Mouse (Mus musculus) heart, adult 2 months (tissue): ENCODE data around the gene Schip1.

ENCODE experiments used
- CTCF ChIP-seq: fragments of 200-600 bp; IDR thresholded peaks from 2 replicates; pipeline ENCODE4 v1.8.1; 2022; ENCODE audit warnings: antibody characterized with exemption, mild to moderate bottlenecking, moderate library complexity
- EP300 ChIP-seq: fragments of 200-500 bp; IDR thresholded peaks from 2 replicates; pipeline ENCODE4 v1.6.1; 2011; ENCODE audit warnings: low read depth, low read length, control low read depth; ENCODE audit not compliant: insufficient read depth
- POLR2A ChIP-seq: fragments of 200-500 bp; IDR thresholded peaks from 2 replicates; pipeline ENCODE4 v1.6.1; 2011; ENCODE audit warnings: mild to moderate bottlenecking, low read depth, low read length, control low read depth; ENCODE audit not compliant: insufficient read depth

- no peak for TF ChIP-seq POLR2A
- no peak for TF ChIP-seq CTCF
- no peak for TF ChIP-seq EP300
These were observed 592.2 kb downstream of the Schip1 start for GRCm38 (mm10) chr3:68656607-68657352.
